ENCODE assay signal across 11 mouse cellular contexts in the genomic region with DNA sequence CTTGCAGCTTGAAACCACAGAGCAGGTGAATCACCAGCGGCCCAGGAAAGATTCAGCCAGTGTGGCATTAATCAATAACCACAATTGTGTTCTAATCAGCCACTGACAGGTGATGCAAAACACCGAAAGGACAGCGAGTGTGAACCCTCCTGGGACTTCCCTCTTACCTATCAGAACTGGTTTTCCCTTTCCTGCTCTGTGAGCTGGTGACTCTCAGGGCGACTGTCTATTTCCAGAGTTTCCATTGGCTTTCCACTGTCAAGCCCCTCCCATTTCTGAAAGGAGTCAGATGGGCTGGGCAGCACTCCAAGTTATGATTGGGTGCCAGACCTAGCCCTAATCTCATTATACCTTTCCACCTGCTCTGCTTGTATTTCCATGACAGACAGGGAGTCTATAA. TPM values are rescaled to one million over a fixed set of nuclear protein-coding genes. Genes with fewer than 3 reads are reported as not detected.
A peak's percentile ranks its signal among the peaks of the same experiment; 100 is the strongest.
DNase-seq lines count a peak whose midpoint lies in the region; ATAC-seq and TF ChIP-seq lines count a peak whose summit lies in the region.
"Had no signal": no experiment of that assay in that cellular context is flagged by ENCODE, and none has a peak within 500 bp of the region (broad histone marks: within the 10 kb centered on the region; RNA-seq: fewer than 3 reads in every experiment).

No protein-coding gene starts in this region.

- no peaks in the 10 kb centered on the region for H3K27me3 ChIP-seq in kidney, embryonic 15.5 days
- H3K27me3 ChIP-seq in MEL (ENCODE audit: control insufficient read depth in 1 of 2, insufficient read depth in 2 of 2, low read length in 2 of 2), result no peaks in the 10 kb centered on the region
- H3K27me3 ChIP-seq in intestine, embryonic 14.5 days (replicated peaks; ENCODE audit: control insufficient read depth, insufficient read depth, low read length), result no peaks in the 10 kb centered on the region

- DNase-seq in kidney, adult 9 months, result peak; percentile 12
- peak; percentile 19 for DNase-seq in MEL (ENCODE audit: low read depth, low spot score)
- DNase-seq in brain, embryonic 14.5 days (ENCODE audit: low read depth), result peak; percentile 81
- no peak for DNase-seq in intestine, embryonic 14.5 days (ENCODE audit: low spot score)
- DNase-seq in thymus, postnatal 25 days, result no peak
- DNase-seq in frontal cortex, postnatal 36 days (ENCODE audit: low spot score in 2 of 2), result no peak
- no peak for DNase-seq in kidney, postnatal 10 days
- DNase-seq: kidney, postnatal 4 days had no signal

- H3K4me2 ChIP-seq in kidney, embryonic 15.5 days, result no peak overlapping the region
- peak overlapping the region; percentile 2; the same call in 1 of the 2 replicates for H3K4me2 ChIP-seq in intestine, embryonic 14.5 days (ENCODE audit: low read length)
- H3K4me2 ChIP-seq: liver, embryonic 15.5 days had no signal

- no peak for TF ChIP-seq EP300 in MEL (IDR thresholded peaks at IDR 0.05; ENCODE audit: low read depth in 1 of 2, low read length in 2 of 2)

- TF ChIP-seq CTCF in MEL (IDR thresholded peaks at IDR 0.05 in 2 of 3, conservative IDR thresholded peaks at IDR 0.05 in 1 of 3; ENCODE audit: control insufficient read depth in 1 of 3, insufficient read depth in 1 of 3, low read depth in 2 of 3, low read length in 3 of 3, poor library complexity in 1 of 3, severe bottlenecking in 1 of 3), result no peak
- no peak for TF ChIP-seq CTCF in brain, embryonic 14.5 days (IDR thresholded peaks at IDR 0.05; ENCODE audit: borderline replicate concordance, extremely low read depth, insufficient read depth, insufficient read length)

- no peak for ATAC-seq in kidney, embryonic 15.5 days (replicated peaks; ENCODE audit: low FRiP score)
- peak; percentile 41; the same call in 1 of the 2 replicates for ATAC-seq in intestine, embryonic 14.5 days (replicated peaks; ENCODE audit: low FRiP score, low TSS enrichment, low read depth)

- H3K4me3 ChIP-seq in kidney, embryonic 15.5 days (replicated peaks), result no peak overlapping the region
- H3K4me3 ChIP-seq in MEL (ENCODE audit: control insufficient read depth in 1 of 2, insufficient read depth in 1 of 2, low read depth in 2 of 2, low read length in 2 of 2), result no peak overlapping the region
- H3K4me3 ChIP-seq in intestine, embryonic 14.5 days (ENCODE audit: low read depth, low read length), result no peak overlapping the region
- H3K4me3 ChIP-seq: heart, embryonic 10.5 days; liver, embryonic 15.5 days had no signal

- TF ChIP-seq POLR2A in MEL (IDR thresholded peaks at IDR 0.05; ENCODE audit: control insufficient read depth in 1 of 2, insufficient read depth in 1 of 2, low read depth in 1 of 2, low read length in 2 of 2, poor library complexity in 1 of 2), result no peak
- TF ChIP-seq POLR2A in brain, embryonic 14.5 days (IDR thresholded peaks at IDR 0.05; ENCODE audit: borderline replicate concordance, extremely low read depth, insufficient read depth, insufficient read length, poor library complexity, severe bottlenecking), result no peak

- no peak for TF ChIP-seq RAD21 in MEL (IDR thresholded peaks at IDR 0.05; ENCODE audit: low read depth, low read length)

- H3K4me1 ChIP-seq in kidney, embryonic 15.5 days, result peaks cover 20% of the 10 kb centered on the region
- H3K4me1 ChIP-seq in MEL (ENCODE audit: control insufficient read depth in 1 of 2, insufficient read depth in 2 of 2, low read length in 2 of 2), result peaks cover 0 to 13% of the 10 kb centered on the region in 2 experiments; a peak in 3 of 4 replicates
- H3K4me1 ChIP-seq in intestine, embryonic 14.5 days (replicated peaks; ENCODE audit: control insufficient read depth, insufficient read depth, low read length), result peaks cover 18% of the 10 kb centered on the region; the same call in 1 of the 2 replicates

- no peaks in the 10 kb centered on the region for H3K36me3 ChIP-seq in kidney, embryonic 15.5 days
- peaks cover 0 to 10% of the 10 kb centered on the region in 2 experiments; a peak in 2 of 4 replicates for H3K36me3 ChIP-seq in MEL (ENCODE audit: control insufficient read depth in 1 of 2, insufficient read depth in 2 of 2, low read length in 2 of 2)
- H3K36me3 ChIP-seq in intestine, embryonic 14.5 days (ENCODE audit: control insufficient read depth, insufficient read depth, low read length), result no peaks in the 10 kb centered on the region
- H3K36me3 ChIP-seq: heart, embryonic 10.5 days; liver, embryonic 15.5 days had no signal

- WGBS in kidney, embryonic 15.5 days, result 66% methylated on average over 4 of the region's 4 CpGs
- WGBS in intestine, embryonic 14.5 days, result 49% methylated on average over 4 of the region's 4 CpGs

- no peak overlapping the region for H3K27ac ChIP-seq in kidney, embryonic 15.5 days
- no peak overlapping the region for H3K27ac ChIP-seq in MEL (ENCODE audit: control insufficient read depth, low read depth, low read length)
- no peak overlapping the region for H3K27ac ChIP-seq in intestine, embryonic 14.5 days (ENCODE audit: low read depth)
- H3K27ac ChIP-seq: heart, embryonic 10.5 days; liver, embryonic 15.5 days had no signal

- no peaks in the 10 kb centered on the region for H3K9me3 ChIP-seq in kidney, embryonic 15.5 days (replicated peaks)
- no peaks in the 10 kb centered on the region for H3K9me3 ChIP-seq in MEL (replicated peaks; ENCODE audit: insufficient read depth, low read length)
- no peaks in the 10 kb centered on the region for H3K9me3 ChIP-seq in intestine, embryonic 14.5 days (ENCODE audit: control insufficient read depth, low read length)
- H3K9me3 ChIP-seq: heart, embryonic 10.5 days; liver, embryonic 15.5 days had no signal

- no peak overlapping the region for H3K9ac ChIP-seq in kidney, embryonic 15.5 days
- H3K9ac ChIP-seq in MEL (ENCODE audit: control insufficient read depth, low read depth, low read length, poor library complexity, severe bottlenecking), result no peak overlapping the region
- H3K9ac ChIP-seq in intestine, embryonic 14.5 days (ENCODE audit: low read length), result no peak overlapping the region
- H3K9ac ChIP-seq: liver, embryonic 15.5 days had no signal

- H3K79me2 ChIP-seq in MEL (ENCODE audit: control insufficient read depth, insufficient read depth, low read length, poor library complexity), result no peaks in the 10 kb centered on the region; the same call in 1 of the 2 replicates

TF ChIP-seq in MEL, 35 proteins besides CTCF, POLR2A, EP300 and RAD21 (continues in another document):
- no peak for TF ChIP-seq TAL1 (IDR thresholded peaks at IDR 0.05; ENCODE audit: low read length)
- TF ChIP-seq USF2 (IDR thresholded peaks at IDR 0.05; ENCODE audit: borderline replicate concordance in 1 of 2, insufficient read depth in 1 of 2, low read depth in 1 of 2, low read length in 2 of 2), result no peak
- no peak for TF ChIP-seq MYC (IDR thresholded peaks at IDR 0.05; ENCODE audit: low read depth, low read length)
- TF ChIP-seq RCOR1 (IDR thresholded peaks at IDR 0.05; ENCODE audit: low read depth, low read length), result no peak
- no peak for TF ChIP-seq KAT2A (conservative IDR thresholded peaks at IDR 0.05; ENCODE audit: low read depth, low read length)
- TF ChIP-seq SMC3 (IDR thresholded peaks at IDR 0.05; ENCODE audit: low read depth, low read length), result no peak
- TF ChIP-seq ZMIZ1 (IDR thresholded peaks at IDR 0.05; ENCODE audit: low read depth, low read length), result no peak
- no peak for TF ChIP-seq TBP (IDR thresholded peaks at IDR 0.05; ENCODE audit: low read depth, low read length)
- TF ChIP-seq JUND (IDR thresholded peaks at IDR 0.05; ENCODE audit: low read depth, low read length), result no peak
- TF ChIP-seq NRF1 (IDR thresholded peaks at IDR 0.05; ENCODE audit: insufficient read depth, low read depth, low read length, poor library complexity, severe bottlenecking), result no peak
- no peak for TF ChIP-seq GATA1 (IDR thresholded peaks at IDR 0.05; ENCODE audit: low read depth, low read length)
- TF ChIP-seq ZNF384 (IDR thresholded peaks at IDR 0.05; ENCODE audit: low read depth, low read length), result no peak
- TF ChIP-seq POLR2AphosphoS5 (IDR thresholded peaks at IDR 0.05; ENCODE audit: borderline replicate concordance, low read depth, low read length), result no peak
- no peak for TF ChIP-seq ZKSCAN1 (IDR thresholded peaks at IDR 0.05; ENCODE audit: low read depth, low read length)
- no peak for TF ChIP-seq USF1 (IDR thresholded peaks at IDR 0.05; ENCODE audit: low read depth, low read length)
- no peak for TF ChIP-seq ZC3H11A (IDR thresholded peaks at IDR 0.05; ENCODE audit: low read depth, low read length)

RNA-seq across cellular contexts. Expression of gene E330009J07Rik, which starts 4.6 kb away (rescaled TPM):
- 10.7 and 14.8 TPM in 2 replicates for polyA plus RNA-seq in kidney, embryonic 15.5 days (2015; fragmentation: Nextera tagmentation; extraction: Ambion mirVana)
- total RNA-seq in MEL (2012; rRNA removed), result 6.1 and 6.4 TPM in 2 replicates
- 1 to 10 TPM in 1 of 2 experiments, not detected in 1; 5.9 TPM for polyA plus RNA-seq in MEL (2012; ENCODE audit: insufficient read depth in 1 of 2, insufficient read length in 2 of 2, low read depth in 1 of 2, low replicate concordance in 2 of 2, missing spikeins in 1 of 2)
- 17.8 and 26.4 TPM in 2 replicates for polyA plus RNA-seq in brain, embryonic 14.5 days (2012; rRNA removed)
- polyA plus RNA-seq in intestine, embryonic 14.5 days (2014; fragmentation: Nextera tagmentation; extraction: Ambion mirVana), result 10.1 and 10.3 TPM in 2 replicates

RNA-seq across cellular contexts. Expression of gene Wee2, which starts 7.5 kb away (rescaled TPM):
- 0.06 TPM in 1 of 2 replicates, not detected in the other for polyA plus RNA-seq in kidney, embryonic 15.5 days (2015; fragmentation: Nextera tagmentation; extraction: Ambion mirVana)
- total RNA-seq in MEL (2012; rRNA removed), result not detected in 2 replicates
- not detected for polyA plus RNA-seq in MEL (2012; ENCODE audit: insufficient read depth in 1 of 2, insufficient read length in 2 of 2, low read depth in 1 of 2, low replicate concordance in 2 of 2, missing spikeins in 1 of 2)
- 0.13 and 0.14 TPM in 2 replicates for polyA plus RNA-seq in brain, embryonic 14.5 days (2012; rRNA removed)
- not detected in 2 replicates for polyA plus RNA-seq in intestine, embryonic 14.5 days (2014; fragmentation: Nextera tagmentation; extraction: Ambion mirVana)
- polyA plus RNA-seq: liver, embryonic 15.5 days had no signal

RNA-seq across cellular contexts. Expression of gene Ssbp1, which starts 39.8 kb away (rescaled TPM):
- 171 and 178 TPM in 2 replicates for polyA plus RNA-seq in kidney, embryonic 15.5 days (2015; fragmentation: Nextera tagmentation; extraction: Ambion mirVana)
- 97.2 and 99.2 TPM in 2 replicates for total RNA-seq in MEL (2012; rRNA removed)
- 10 to 100 TPM in 1 of 2 experiments, not detected in 1; 91.7 TPM for polyA plus RNA-seq in MEL (2012; ENCODE audit: insufficient read depth in 1 of 2, insufficient read length in 2 of 2, low read depth in 1 of 2, low replicate concordance in 2 of 2, missing spikeins in 1 of 2)
- polyA plus RNA-seq in brain, embryonic 14.5 days (2012; rRNA removed), result 62.9 and 82.4 TPM in 2 replicates
- 152 and 163 TPM in 2 replicates for polyA plus RNA-seq in intestine, embryonic 14.5 days (2014; fragmentation: Nextera tagmentation; extraction: Ambion mirVana)

RNA-seq across cellular contexts. Expression of gene Tas2r137, which starts 59.7 kb away (rescaled TPM):
- not detected in 2 replicates for polyA plus RNA-seq in kidney, embryonic 15.5 days (2015; fragmentation: Nextera tagmentation; extraction: Ambion mirVana)
- total RNA-seq in MEL (2012; rRNA removed), result not detected in 2 replicates
- polyA plus RNA-seq in MEL (2012; ENCODE audit: insufficient read depth in 1 of 2, insufficient read length in 2 of 2, low read depth in 1 of 2, low replicate concordance in 2 of 2, missing spikeins in 1 of 2), result not detected
- 0.23 and 0.25 TPM in 2 replicates for polyA plus RNA-seq in brain, embryonic 14.5 days (2012; rRNA removed)
- polyA plus RNA-seq in intestine, embryonic 14.5 days (2014; fragmentation: Nextera tagmentation; extraction: Ambion mirVana), result not detected in 2 replicates
- polyA plus RNA-seq: heart, embryonic 10.5 days; liver, embryonic 15.5 days had no signal

Comparison
In these comparisons a context has a peak if more than half of its experiments do, and no peak if none do; other contexts are left out.
1. DNase-seq: peak in kidney, adult 9 months (single experiment), MEL (single experiment) and brain, embryonic 14.5 days (single experiment); none in intestine, embryonic 14.5 days (single experiment), thymus, postnatal 25 days (single experiment), frontal cortex, postnatal 36 days (0 of 2) and kidney, postnatal 10 days (single experiment).